Mouse (Mus musculus) embryonic facial prominence, embryonic 13.5 days (tissue): Measurements from ENCODE around the gene Kremen1. TPM values are rescaled to one million over a fixed set of nuclear protein-coding genes. Genes with fewer than 3 reads are reported as not detected.

ENCODE experiments used
- ATAC-seq: fragments of 200-750 bp; cut with Nextera tagmentation; 2 replicates; pipeline ENCODE4 v1.8.0; 2017; ENCODE audit warnings: low read depth; ENCODE audit not compliant: insufficient number of reproducible peaks, insufficient read depth, low FRiP score, low TSS enrichment
- H3K27ac ChIP-seq: fragments of 300-500 bp; sonication (generic); 2 replicates; pipeline ENCODE4 v1.5.1; 2015; ENCODE audit warnings: moderate library complexity, mild to moderate bottlenecking, inconsistent platforms
- H3K27me3 ChIP-seq: fragments of 300-500 bp; sonication (generic); 2 replicates; pipeline ENCODE4 v1.6.1; 2015; ENCODE audit warnings: mild to moderate bottlenecking, inconsistent platforms
- H3K36me3 ChIP-seq: fragments of 300-500 bp; sonication (generic); 2 replicates; pipeline ENCODE4 v1.6.1; 2015; ENCODE audit warnings: mild to moderate bottlenecking, inconsistent platforms
- H3K4me1 ChIP-seq: fragments of 300-500 bp; sonication (generic); 2 replicates; pipeline ENCODE4 v1.6.1; 2015; ENCODE audit warnings: inconsistent platforms
- H3K4me2 ChIP-seq: fragments of 300-500 bp; sonication (generic); 2 replicates; pipeline ENCODE4 v1.6.1; 2015; ENCODE audit warnings: moderate library complexity, mild to moderate bottlenecking, inconsistent platforms
- H3K4me3 ChIP-seq: fragments of 300-500 bp; sonication (generic); 2 replicates; pipeline ENCODE4 v1.5.1; 2015; ENCODE audit warnings: mild to moderate bottlenecking, inconsistent platforms
- H3K9ac ChIP-seq: fragments of 300-500 bp; sonication (generic); 2 replicates; pipeline ENCODE4 v1.6.1; 2015; ENCODE audit warnings: mild to moderate bottlenecking, inconsistent platforms
- H3K9me3 ChIP-seq: fragments of 300-500 bp; sonication (generic); 2 replicates; pipeline ENCODE4 v1.6.1; 2016; ENCODE audit warnings: inconsistent platforms
- WGBS: fragments of 180-500 bp; shearing (Covaris S2); methylation state at CpG from one replicate; pipeline ENCODE4 v1.1.7; 2015; ENCODE audit warnings: mixed read lengths; 5-methylcytosine and 5-hydroxymethylcytosine counted together
- polyA plus RNA-seq: library from polyadenylated mRNA; unstranded; fragments of >200 nt; fragmentation: Nextera tagmentation; extraction: Ambion mirVana; gene quantifications from 2 replicates; pipeline ENCODE4 v1.2.1, GENCODE M21; 2015

Gene Kremen1
- 23.8 and 25.1 TPM in 2 replicates for polyA plus RNA-seq

- 4% methylated on average over 58 of the region's 80 CpGs for WGBS
- no peaks in the 10 kb centered on the region for H3K36me3 ChIP-seq
- H3K4me1 ChIP-seq = peaks cover 22% of the 10 kb centered on the region
- peaks cover 6% of the 10 kb centered on the region; the same call in 1 of the 2 replicates for H3K27me3 ChIP-seq
- H3K4me2 ChIP-seq = peak within 1 kb of the TSS; percentile 72
- no peaks in the 10 kb centered on the region for H3K9me3 ChIP-seq
- ATAC-seq = peak; percentile 95
- H3K9ac ChIP-seq = peak within 1 kb of the TSS; percentile 88
- H3K27ac ChIP-seq = peak within 1 kb of the TSS; percentile 80
- H3K4me3 ChIP-seq = peak within 1 kb of the TSS; percentile 81
Measured at GRCm38 (mm10) chr11:5261508-5262392, at the start of gene Kremen1. TSS of gene Kremen1 (minus strand) at chr11:5261558.

- ATAC-seq = no peak
- 88% methylated on average over 13 of the region's 13 CpGs for WGBS
- no peaks in the 10 kb centered on the region for H3K9me3 ChIP-seq
- H3K4me2 ChIP-seq = no peak overlapping the region
- H3K27ac ChIP-seq = no peak overlapping the region
- H3K9ac ChIP-seq = no peak overlapping the region
- H3K4me3 ChIP-seq = no peak overlapping the region
- H3K36me3 ChIP-seq = peaks cover 6% of the 10 kb centered on the region; the same call in 1 of the 2 replicates
- H3K27me3 ChIP-seq = no peaks in the 10 kb centered on the region
- no peaks in the 10 kb centered on the region for H3K4me1 ChIP-seq
Measured at GRCm38 (mm10) chr11:5307024-5307905, 45.9 kb upstream of the Kremen1 start.

GRCm38 (mm10) chr11:5306017-5306416 lies 44.7 kb upstream of the Kremen1 start:
- peaks cover 6% of the 10 kb centered on the region; the same call in 1 of the 2 replicates for H3K36me3 ChIP-seq
- no peak overlapping the region for H3K4me3 ChIP-seq
- no peaks in the 10 kb centered on the region for H3K27me3 ChIP-seq

GRCm38 (mm10) chr11:5304526-5304925 lies 43.2 kb upstream of the Kremen1 start:
- H3K27me3 ChIP-seq = no peaks in the 10 kb centered on the region
- ATAC-seq = no peak
- H3K36me3 ChIP-seq = peaks cover 6% of the 10 kb centered on the region; the same call in 1 of the 2 replicates
- no peak overlapping the region for H3K27ac ChIP-seq
- no peak overlapping the region for H3K4me2 ChIP-seq
- H3K4me3 ChIP-seq = no peak overlapping the region
- no peak overlapping the region for H3K9ac ChIP-seq
- H3K9me3 ChIP-seq = no peaks in the 10 kb centered on the region
- no peaks in the 10 kb centered on the region for H3K4me1 ChIP-seq

More at GRCm38 (mm10) chr11:5306017-5306416, 44.7 kb upstream of the Kremen1 start:
- Histone ChIP-seq H3K4me1 (no peaks in the 10 kb centered on the region), H3K9me3 (no peaks in the 10 kb centered on the region), H3K27ac (no peak overlapping the region), H3K4me2 (no peak overlapping the region), H3K9ac (no peak overlapping the region)
- no peak for ATAC-seq

GRCm38 (mm10) chr11:5298007-5298372 lies 36.6 kb upstream of the Kremen1 start:
- H3K9me3 ChIP-seq = no peaks in the 10 kb centered on the region
- no peak overlapping the region for H3K9ac ChIP-seq
- no peaks in the 10 kb centered on the region for H3K27me3 ChIP-seq
- peaks cover 33% of the 10 kb centered on the region for H3K4me1 ChIP-seq
- no peak overlapping the region for H3K4me3 ChIP-seq
- ATAC-seq = no peak
- 30% methylated on average over 1 of the region's 1 CpGs for WGBS
- no peaks in the 10 kb centered on the region for H3K36me3 ChIP-seq
- H3K4me2 ChIP-seq = peak overlapping the region; percentile 36; the same call in 1 of the 2 replicates
- peak overlapping the region; percentile 48; the same call in 1 of the 2 replicates for H3K27ac ChIP-seq

- Histone ChIP-seq H3K9me3 (no peaks in the 10 kb centered on the region), H3K4me2 (peak overlapping the region; percentile 36), H3K27me3 (no peaks in the 10 kb centered on the region), H3K4me3 (no peak overlapping the region), H3K27ac (peak overlapping the region; percentile 48), H3K36me3 (no peaks in the 10 kb centered on the region), H3K4me1 (peaks cover 33% of the 10 kb centered on the region), H3K9ac (peak overlapping the region; percentile 21; the same call in 1 of the 2 replicates)
- ATAC-seq = peak; percentile 62; the same call in 1 of the 2 replicates
- WGBS = 12% methylated on average over 13 of the region's 13 CpGs
Measured at GRCm38 (mm10) chr11:5297148-5298006, 36.0 kb upstream of the Kremen1 start.

GRCm38 (mm10) chr11:5296576-5297115 lies 35.3 kb upstream of the Kremen1 start:
- Histone ChIP-seq H3K36me3 (no peaks in the 10 kb centered on the region), H3K27me3 (no peaks in the 10 kb centered on the region), H3K4me1 (peaks cover 33% of the 10 kb centered on the region), H3K4me2 (no peak overlapping the region), H3K9me3 (no peaks in the 10 kb centered on the region), H3K27ac (peak overlapping the region; percentile 48), H3K4me3 (no peak overlapping the region), H3K9ac (no peak overlapping the region)
- no peak for ATAC-seq
- 33% methylated on average over 2 of the region's 2 CpGs for WGBS

- 71% methylated on average over 3 of the region's 3 CpGs for WGBS
Measured at GRCm38 (mm10) chr11:5294805-5295204, 33.4 kb upstream of the Kremen1 start.

GRCm38 (mm10) chr11:5290691-5291090 lies 29.3 kb upstream of the Kremen1 start:
- Histone ChIP-seq H3K27me3 (no peaks in the 10 kb centered on the region), H3K9ac (no peak overlapping the region), H3K36me3 (peaks cover 28% of the 10 kb centered on the region), H3K4me2 (no peak overlapping the region), H3K4me3 (no peak overlapping the region), H3K4me1 (peaks cover 11% of the 10 kb centered on the region), H3K9me3 (no peaks in the 10 kb centered on the region), H3K27ac (no peak overlapping the region)
- ATAC-seq = no peak
- WGBS = 22% methylated on average over 5 of the region's 5 CpGs

More at GRCm38 (mm10) chr11:5294805-5295204, 33.4 kb upstream of the Kremen1 start:
- H3K9me3 ChIP-seq = no peaks in the 10 kb centered on the region
- H3K9ac ChIP-seq = no peak overlapping the region
- no peak overlapping the region for H3K4me2 ChIP-seq
- ATAC-seq = no peak
- H3K36me3 ChIP-seq = no peaks in the 10 kb centered on the region
- no peaks in the 10 kb centered on the region for H3K27me3 ChIP-seq
- H3K27ac ChIP-seq = no peak overlapping the region
- peaks cover 40% of the 10 kb centered on the region for H3K4me1 ChIP-seq
- H3K4me3 ChIP-seq = no peak overlapping the region

- Histone ChIP-seq H3K4me1 (peaks cover 11% of the 10 kb centered on the region), H3K36me3 (peaks cover 35% of the 10 kb centered on the region), H3K9me3 (no peaks in the 10 kb centered on the region), H3K4me2 (no peak overlapping the region), H3K4me3 (no peak overlapping the region), H3K27me3 (no peaks in the 10 kb centered on the region), H3K27ac (no peak overlapping the region), H3K9ac (no peak overlapping the region)
- no peak for ATAC-seq
- WGBS = 75% methylated on average over 4 of the region's 4 CpGs
Measured at GRCm38 (mm10) chr11:5289826-5290580, 28.6 kb upstream of the Kremen1 start.
